Mouse (Mus musculus): Measurements from ENCODE around the gene Nav2. TPM values are rescaled to one million over a fixed set of nuclear protein-coding genes. Genes with fewer than 3 reads are reported as not detected.

Gene Nav2
- polyA plus RNA-seq, 1 experiment from 2014 or later: 23.0 TPM

GRCm38 (mm10) chr7:49415716-49416115 is 507.2 kb downstream of the Nav2 start:
- WGBS: 93% methylated on average over 12 of the region's 12 CpGs
- ATAC-seq (ENCODE audit: low FRiP score, low read depth): no peak
- no peaks in the 10 kb centered on the region for H3K4me1 ChIP-seq

DNA sequence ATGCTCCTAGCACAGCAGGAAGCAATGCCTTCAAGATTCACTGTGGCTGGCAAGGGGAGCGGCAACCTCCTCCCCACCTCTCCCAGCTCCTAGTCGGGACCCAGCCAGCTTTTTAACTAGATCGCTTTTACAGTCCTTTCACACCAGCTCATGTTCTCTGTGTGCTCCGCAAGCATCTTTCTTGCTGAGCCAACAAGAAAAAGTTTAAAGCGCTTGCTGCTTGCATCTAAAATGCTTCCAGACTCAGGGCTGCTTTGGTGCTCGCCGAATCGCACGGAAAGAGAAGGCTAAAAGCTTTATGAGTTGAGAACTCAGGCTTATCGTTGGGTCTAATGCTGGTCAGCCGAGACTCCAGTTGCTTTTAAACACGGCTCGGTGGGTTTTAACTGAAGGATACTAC is 510.3 kb downstream of the Nav2 start:
- Histone ChIP-seq H3K27me3 (no peaks in the 10 kb centered on the region), H3K9ac (replicated peaks) (no peak overlapping the region), H3K36me3 (peaks cover 11% of the 10 kb centered on the region; the same call in 1 of the 2 replicates), H3K4me1 (no peaks in the 10 kb centered on the region), H3K4me3 (no peak overlapping the region), H3K9me3 (no peaks in the 10 kb centered on the region), H3K4me2 (replicated peaks) (no peak overlapping the region), H3K27ac (replicated peaks) (no peak overlapping the region)
- WGBS: 87% methylated on average over 13 of the region's 13 CpGs
- ATAC-seq (ENCODE audit: low FRiP score, low read depth): no peak

More at GRCm38 (mm10) chr7:49415716-49416115, 507.2 kb downstream of the Nav2 start:
- H3K27me3 ChIP-seq: no peaks in the 10 kb centered on the region
- H3K9ac ChIP-seq (replicated peaks): no peak overlapping the region
- no peak overlapping the region for H3K4me2 ChIP-seq (replicated peaks)
- no peak overlapping the region for H3K4me3 ChIP-seq
- H3K9me3 ChIP-seq: no peaks in the 10 kb centered on the region
- H3K27ac ChIP-seq (replicated peaks): no peak overlapping the region
- peaks cover 18% of the 10 kb centered on the region for H3K36me3 ChIP-seq

GRCm38 (mm10) chr7:49420139-49420802 is 511.8 kb downstream of the Nav2 start:
- Histone ChIP-seq H3K4me3 (no peak overlapping the region), H3K4me1 (no peaks in the 10 kb centered on the region), H3K27ac (replicated peaks) (no peak overlapping the region), H3K9me3 (no peaks in the 10 kb centered on the region), H3K27me3 (no peaks in the 10 kb centered on the region), H3K9ac (replicated peaks) (no peak overlapping the region), H3K36me3 (peaks cover 4% of the 10 kb centered on the region; the same call in 1 of the 2 replicates), H3K4me2 (replicated peaks) (no peak overlapping the region)
- WGBS: 96% methylated on average over 17 of the region's 17 CpGs
- no peak for ATAC-seq (ENCODE audit: low FRiP score, low read depth)

GRCm38 (mm10) chr7:49421261-49421660 is 512.7 kb downstream of the Nav2 start:
- H3K4me2 ChIP-seq (replicated peaks): no peak overlapping the region
- H3K4me3 ChIP-seq: no peak overlapping the region
- no peak overlapping the region for H3K27ac ChIP-seq (replicated peaks)
- WGBS: 70% methylated on average over 4 of the region's 4 CpGs
- no peaks in the 10 kb centered on the region for H3K9me3 ChIP-seq
- H3K9ac ChIP-seq (replicated peaks): no peak overlapping the region
- no peak for ATAC-seq (ENCODE audit: low FRiP score, low read depth)
- no peaks in the 10 kb centered on the region for H3K27me3 ChIP-seq
- peaks cover 4% of the 10 kb centered on the region; the same call in 1 of the 2 replicates for H3K36me3 ChIP-seq
- H3K4me1 ChIP-seq: no peaks in the 10 kb centered on the region

DNA sequence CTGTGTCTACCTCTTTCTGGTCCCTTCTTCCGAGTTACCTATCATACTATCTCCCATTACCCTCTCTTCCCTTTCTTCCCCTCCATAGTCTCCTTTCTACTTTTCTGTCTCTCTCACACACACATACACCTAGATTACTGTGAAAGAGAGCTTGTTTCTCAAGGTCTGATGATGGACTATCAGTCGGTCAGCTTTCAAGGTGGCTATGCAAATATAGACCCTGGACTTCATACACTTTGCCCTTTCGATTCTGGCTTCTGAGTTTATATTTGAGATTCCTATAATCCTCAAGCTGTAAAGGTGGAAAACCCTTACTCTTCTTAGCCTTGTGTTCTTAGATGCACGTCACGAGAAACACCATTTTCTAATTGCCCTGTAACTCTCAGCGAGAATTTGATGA is 515.4 kb downstream of the Nav2 start:
- H3K27ac ChIP-seq (replicated peaks): no peak overlapping the region
- no peak overlapping the region for H3K4me2 ChIP-seq (replicated peaks)
- no peaks in the 10 kb centered on the region for H3K4me1 ChIP-seq
- H3K27me3 ChIP-seq: no peaks in the 10 kb centered on the region
- 89% methylated on average over 6 of the region's 6 CpGs for WGBS
- peaks cover 4% of the 10 kb centered on the region; the same call in 1 of the 2 replicates for H3K36me3 ChIP-seq
- ATAC-seq (ENCODE audit: low FRiP score, low read depth): no peak
- H3K9ac ChIP-seq (replicated peaks): no peak overlapping the region
- H3K4me3 ChIP-seq: no peak overlapping the region
- H3K9me3 ChIP-seq: no peaks in the 10 kb centered on the region

- ATAC-seq (ENCODE audit: low FRiP score, low read depth): no peak
- Histone ChIP-seq H3K27me3 (no peaks in the 10 kb centered on the region), H3K27ac (replicated peaks) (no peak overlapping the region), H3K4me3 (no peak overlapping the region), H3K4me2 (replicated peaks) (no peak overlapping the region), H3K36me3 (no peaks in the 10 kb centered on the region), H3K4me1 (no peaks in the 10 kb centered on the region), H3K9ac (replicated peaks) (no peak overlapping the region), H3K9me3 (no peaks in the 10 kb centered on the region)
- 39% methylated on average over 4 of the region's 4 CpGs for WGBS
Measured at GRCm38 (mm10) chr7:49426060-49426459, 517.5 kb downstream of the Nav2 start.

- 61% methylated on average over 6 of the region's 6 CpGs for WGBS
- Histone ChIP-seq H3K27ac (replicated peaks) (no peak overlapping the region), H3K9ac (replicated peaks) (no peak overlapping the region), H3K4me1 (no peaks in the 10 kb centered on the region), H3K4me2 (replicated peaks) (no peak overlapping the region), H3K9me3 (no peaks in the 10 kb centered on the region), H3K27me3 (no peaks in the 10 kb centered on the region), H3K4me3 (no peak overlapping the region), H3K36me3 (no peaks in the 10 kb centered on the region)
- ATAC-seq (ENCODE audit: low FRiP score, low read depth): no peak
Measured at GRCm38 (mm10) chr7:49427843-49428242, 519.3 kb downstream of the Nav2 start.

- H3K9me3 ChIP-seq: no peaks in the 10 kb centered on the region
- 72% methylated on average over 5 of the region's 5 CpGs for whole genome bisulfite sequencing
- peak; percentile 72 for ATAC-seq (ENCODE audit: low FRiP score, low read depth)
- no peaks in the 10 kb centered on the region for H3K27me3 ChIP-seq
- H3K4me2 ChIP-seq (replicated peaks): no peak overlapping the region
- H3K4me1 ChIP-seq: no peaks in the 10 kb centered on the region
- H3K4me3 ChIP-seq: no peak overlapping the region
- H3K27ac ChIP-seq (replicated peaks): no peak overlapping the region
- no peak overlapping the region for H3K9ac ChIP-seq (replicated peaks)
- H3K36me3 ChIP-seq: no peaks in the 10 kb centered on the region
Measured at GRCm38 (mm10) chr7:49428947-49429346, 520.4 kb downstream of the Nav2 start.

DNA sequence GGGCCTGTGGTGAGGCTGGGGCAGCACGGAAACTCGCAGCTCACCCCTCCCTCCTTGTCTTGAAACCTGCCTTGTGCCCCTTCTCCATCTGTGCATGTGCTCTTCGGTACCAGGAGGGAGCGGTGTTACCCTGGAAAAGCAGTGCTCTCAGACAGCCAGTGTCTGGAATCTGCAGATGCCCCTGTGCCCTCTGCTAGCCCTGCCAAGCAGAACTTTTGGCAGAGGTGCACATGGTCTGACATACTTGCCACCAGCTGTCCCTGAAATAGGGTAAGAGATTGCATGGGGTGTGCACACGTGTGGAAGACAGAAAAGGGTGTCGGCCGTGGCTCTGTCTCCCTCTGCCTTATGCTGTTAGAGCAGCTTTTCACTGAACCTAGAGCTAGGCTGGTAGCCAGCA is 522.3 kb downstream of the Nav2 start:
- 86% methylated on average over 7 of the region's 7 CpGs for WGBS

DNA sequence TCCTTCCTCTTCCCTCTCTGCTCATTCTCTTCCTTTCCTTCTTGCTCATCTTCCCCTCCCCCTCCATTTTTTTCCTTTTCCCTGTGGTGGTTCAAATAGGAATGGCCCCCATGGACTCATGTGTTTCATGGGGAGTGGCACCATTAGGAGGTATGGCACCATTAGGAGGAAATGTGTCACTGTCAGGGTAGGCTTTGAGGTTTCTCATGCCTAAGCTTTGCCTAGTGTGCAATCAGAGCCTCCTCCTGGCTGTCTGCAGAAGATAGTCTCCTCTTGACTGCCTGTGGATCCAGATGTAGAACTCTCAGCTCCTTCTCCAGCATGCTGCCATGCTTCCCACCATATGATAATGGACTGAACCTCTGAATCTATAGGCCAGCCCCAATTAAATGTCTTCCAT is 525.4 kb downstream of the Nav2 start:
- H3K4me3 ChIP-seq: no peak overlapping the region
- H3K9ac ChIP-seq (replicated peaks): no peak overlapping the region
- peaks cover 5% of the 10 kb centered on the region; the same call in 1 of the 2 replicates for H3K4me1 ChIP-seq
- no peak for ATAC-seq (ENCODE audit: low FRiP score, low read depth)
- no peaks in the 10 kb centered on the region for H3K27me3 ChIP-seq
- H3K27ac ChIP-seq (replicated peaks): no peak overlapping the region
- no peaks in the 10 kb centered on the region for H3K36me3 ChIP-seq
- H3K9me3 ChIP-seq: no peaks in the 10 kb centered on the region
- no peak overlapping the region for H3K4me2 ChIP-seq (replicated peaks)

More for the DNA sequence above, 522.3 kb downstream of the Nav2 start:
- H3K4me1 ChIP-seq: no peaks in the 10 kb centered on the region
- H3K27me3 ChIP-seq: no peaks in the 10 kb centered on the region
- no peak overlapping the region for H3K4me2 ChIP-seq (replicated peaks)
- H3K9ac ChIP-seq (replicated peaks): no peak overlapping the region
- H3K27ac ChIP-seq (replicated peaks): no peak overlapping the region
- H3K36me3 ChIP-seq: no peaks in the 10 kb centered on the region
- H3K9me3 ChIP-seq: no peaks in the 10 kb centered on the region
- no peak overlapping the region for H3K4me3 ChIP-seq
- no peak for ATAC-seq (ENCODE audit: low FRiP score, low read depth)

DNA sequence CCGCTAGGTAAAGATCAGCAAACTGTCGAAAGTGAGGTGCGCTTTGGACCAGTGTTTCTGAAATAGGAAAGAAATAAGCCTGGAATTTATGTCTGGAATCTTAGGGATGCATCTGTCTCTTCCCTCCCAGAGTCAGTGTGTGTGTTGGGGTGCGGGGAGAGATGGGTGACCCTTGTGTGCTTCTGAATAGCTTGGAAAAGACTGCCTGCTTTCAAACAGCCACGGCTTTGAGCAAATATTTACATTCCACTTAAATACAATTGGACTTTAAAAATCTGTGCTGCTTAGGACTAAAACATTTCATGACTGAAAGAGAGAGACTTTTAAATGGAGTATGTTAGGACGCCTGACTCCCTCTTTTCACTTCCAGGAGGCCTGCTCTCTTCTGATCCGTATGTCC is 528.0 kb downstream of the Nav2 start:
- Histone ChIP-seq H3K27me3 (no peaks in the 10 kb centered on the region), H3K36me3 (no peaks in the 10 kb centered on the region), H3K4me1 (peaks cover 5% of the 10 kb centered on the region; the same call in 1 of the 2 replicates), H3K4me2 (replicated peaks) (no peak overlapping the region), H3K27ac (replicated peaks) (no peak overlapping the region), H3K9ac (replicated peaks) (no peak overlapping the region), H3K9me3 (no peaks in the 10 kb centered on the region), H3K4me3 (no peak overlapping the region)
- 69% methylated on average over 7 of the region's 7 CpGs for WGBS
- ATAC-seq (ENCODE audit: low FRiP score, low read depth): no peak

DNA sequence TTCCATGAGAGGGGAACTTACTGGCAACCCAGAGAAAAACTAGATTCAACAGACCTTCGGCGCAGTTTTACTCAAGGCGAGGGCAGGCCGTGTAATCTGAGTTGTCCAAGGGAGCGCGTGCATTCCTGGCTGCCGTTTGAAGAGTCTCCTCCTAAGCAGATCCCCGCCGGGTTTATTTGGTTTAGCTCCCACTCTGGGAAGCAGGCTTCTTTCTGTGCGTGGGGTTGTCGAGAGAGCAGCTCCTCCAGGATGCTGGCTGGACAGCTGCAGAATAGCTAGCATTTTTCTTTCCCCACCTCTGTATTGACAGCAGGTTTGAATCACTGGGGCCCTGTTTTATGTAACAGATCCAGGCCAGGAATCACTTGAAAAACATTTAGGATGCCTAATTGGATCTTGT is 529.4 kb downstream of the Nav2 start:
- no peak overlapping the region for H3K27ac ChIP-seq (replicated peaks)
- H3K4me2 ChIP-seq (replicated peaks): no peak overlapping the region
- WGBS: 36% methylated on average over 11 of the region's 11 CpGs
- no peaks in the 10 kb centered on the region for H3K36me3 ChIP-seq
- no peak overlapping the region for H3K9ac ChIP-seq (replicated peaks)
- no peak for ATAC-seq (ENCODE audit: low FRiP score, low read depth)
- no peak overlapping the region for H3K4me3 ChIP-seq
- H3K9me3 ChIP-seq: no peaks in the 10 kb centered on the region
- peaks cover 5% of the 10 kb centered on the region; the same call in 1 of the 2 replicates for H3K4me1 ChIP-seq
- H3K27me3 ChIP-seq: no peaks in the 10 kb centered on the region

GRCm38 (mm10) chr7:49439136-49439535 is 530.6 kb downstream of the Nav2 start:
- H3K27me3 ChIP-seq: no peaks in the 10 kb centered on the region
- no peak overlapping the region for H3K4me2 ChIP-seq (replicated peaks)
- 77% methylated on average over 2 of the region's 2 CpGs for WGBS
- H3K27ac ChIP-seq (replicated peaks): no peak overlapping the region
- no peak overlapping the region for H3K4me3 ChIP-seq
- H3K4me1 ChIP-seq: peaks cover 5% of the 10 kb centered on the region; the same call in 1 of the 2 replicates
- no peak for ATAC-seq (ENCODE audit: low FRiP score, low read depth)
- no peaks in the 10 kb centered on the region for H3K9me3 ChIP-seq
- no peak overlapping the region for H3K9ac ChIP-seq (replicated peaks)
- no peaks in the 10 kb centered on the region for H3K36me3 ChIP-seq

Data from midbrain, embryonic 12.5 days (tissue).